Mouse (Mus musculus): ENCODE data around the gene Pgbd1. TPM values are rescaled to one million over a fixed set of nuclear protein-coding genes. Genes with fewer than 3 reads are reported as not detected.
A peak's percentile ranks its signal among the peaks of the same experiment; 100 is the strongest.
"Not testable (repeated sequence)": the region's sequence is repeated elsewhere in the genome, so short reads cannot be mapped to it uniquely, and the experiment has no call there.

The Pgbd1 gene
- under 1 TPM; 0.61 to 0.71 TPM for total RNA-seq (2021)

DNA sequence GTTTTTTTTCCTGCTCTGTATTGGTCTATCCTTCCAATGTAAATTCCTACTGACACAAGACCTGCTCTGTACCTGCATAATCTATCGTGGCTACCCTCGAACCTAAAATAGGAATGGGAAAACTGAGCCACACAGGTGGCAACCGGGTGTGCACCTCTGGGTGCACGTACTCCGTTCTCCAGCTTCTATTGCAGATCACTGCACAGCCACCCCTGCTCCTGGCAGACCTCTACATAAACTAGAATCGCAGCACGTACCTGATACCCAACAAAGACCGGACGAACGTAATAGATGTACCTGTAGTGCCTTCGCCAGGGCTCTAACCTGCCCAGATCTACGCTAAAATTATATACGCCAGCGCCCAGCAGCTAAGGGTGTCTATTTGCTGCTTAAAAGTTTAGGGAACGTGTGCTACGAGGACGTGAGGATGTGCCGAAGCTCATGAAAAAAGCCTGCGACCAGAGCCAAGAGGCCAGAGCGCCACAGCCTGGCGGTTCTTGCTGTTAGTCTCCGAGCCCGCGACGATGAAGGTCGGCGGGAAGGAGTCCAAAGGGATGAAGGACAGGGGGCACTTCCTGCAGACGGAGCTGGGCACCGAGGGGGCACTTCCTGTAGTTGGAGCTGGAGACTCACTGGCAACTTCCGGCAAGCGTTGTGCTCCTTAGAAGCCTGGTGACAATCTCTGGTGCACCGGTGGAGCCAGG lies at the start of gene Pgbd1:
TSS of gene Pgbd1 (minus strand) at position 556 of the 704 bp plus-strand sequence.
- peak; percentile 71 for DNase-seq

DNA sequence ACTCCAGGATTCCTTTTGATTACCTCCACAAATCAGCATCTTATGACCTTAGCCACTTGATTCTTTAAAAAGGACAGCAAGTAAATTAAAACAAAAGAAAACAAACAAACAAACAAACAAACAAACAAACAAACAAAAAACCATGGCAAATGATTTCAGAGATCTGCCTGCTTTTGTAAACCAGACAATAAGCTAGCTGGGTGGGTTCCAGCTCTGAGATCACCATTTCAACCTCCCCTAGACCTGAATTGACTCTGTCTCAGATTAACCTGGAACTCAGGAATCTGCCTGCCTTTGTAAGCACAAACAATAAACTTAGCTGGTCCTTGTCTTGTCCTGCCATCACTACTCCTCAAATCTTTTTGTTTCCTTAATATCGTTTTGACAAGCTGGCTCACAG lies 46.0 kb upstream of the Pgbd1 start:
- DNase-seq: no peak

DNA sequence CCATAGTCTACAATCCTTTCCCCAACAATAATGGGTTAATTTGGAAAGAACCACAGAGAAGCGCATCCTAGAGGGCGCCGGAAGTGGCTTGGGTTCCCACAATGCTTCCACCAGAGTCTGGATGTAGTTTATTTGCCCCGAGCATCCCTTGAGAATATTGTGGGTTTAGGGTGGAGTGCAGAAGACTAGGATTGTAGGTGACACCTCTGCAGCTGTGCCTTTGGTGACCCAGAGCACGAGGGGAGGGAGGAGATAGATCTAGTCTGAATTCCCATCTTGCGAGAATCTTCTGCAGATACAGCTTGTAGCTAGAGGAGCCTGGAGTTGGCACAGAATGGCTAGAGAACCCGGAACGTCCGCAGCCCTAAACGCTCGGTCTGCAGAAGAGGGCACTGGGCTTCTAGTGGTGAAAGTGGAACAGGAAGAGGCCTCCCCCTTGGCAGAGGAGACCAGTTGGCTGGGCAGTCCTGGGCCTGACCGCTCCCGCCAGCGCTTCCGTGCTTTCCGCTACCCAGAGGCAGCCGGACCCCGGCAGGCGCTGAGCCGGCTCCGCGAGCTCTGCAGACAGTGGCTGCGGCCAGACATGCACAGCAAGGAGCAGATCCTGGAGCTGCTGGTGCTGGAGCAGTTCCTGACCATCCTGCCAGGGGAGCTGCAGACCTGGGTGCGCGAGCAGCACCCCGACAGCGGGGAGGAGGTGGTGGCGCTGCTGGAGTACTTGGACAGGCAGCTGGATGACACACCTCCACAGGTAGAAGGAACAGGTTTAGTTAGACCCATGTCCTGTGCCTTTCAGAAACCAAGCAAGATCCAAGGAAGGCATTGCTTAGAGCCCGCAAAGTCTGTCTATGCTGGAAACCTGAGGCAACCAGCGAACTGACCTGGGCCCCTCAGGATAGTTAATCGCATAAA lies 38.2 kb upstream of the Pgbd1 start, which contains the start of the genes Zkscan4 and Gm10065:
TSS of gene Zkscan4 (plus strand) at position 149 of the 912 bp plus-strand sequence.
TSS of gene Gm10065 (minus strand) at position 683 of the 912 bp plus-strand sequence.
- DNase-seq: peak; percentile 67

DNA sequence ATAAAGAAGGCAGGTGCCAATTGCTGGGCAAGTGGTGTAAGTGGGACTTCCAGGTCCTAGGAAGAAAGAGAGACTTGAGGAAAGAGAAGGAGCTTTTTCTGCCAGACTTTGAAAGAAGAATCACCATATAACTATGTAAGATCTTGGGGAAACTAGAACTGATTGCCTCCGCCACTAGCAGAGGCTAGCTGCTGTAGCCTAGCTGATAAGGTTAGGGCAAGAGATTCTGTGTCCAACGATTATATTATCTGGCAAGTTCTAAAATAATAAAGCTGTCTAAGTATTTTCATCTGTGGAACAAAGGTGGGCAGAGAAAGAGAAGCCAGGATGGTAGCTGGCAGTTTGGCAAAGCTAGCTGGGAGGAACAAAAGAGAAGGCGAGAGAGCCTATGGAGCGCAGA lies 31.6 kb upstream of the Pgbd1 start:
- no peak for DNase-seq

DNA sequence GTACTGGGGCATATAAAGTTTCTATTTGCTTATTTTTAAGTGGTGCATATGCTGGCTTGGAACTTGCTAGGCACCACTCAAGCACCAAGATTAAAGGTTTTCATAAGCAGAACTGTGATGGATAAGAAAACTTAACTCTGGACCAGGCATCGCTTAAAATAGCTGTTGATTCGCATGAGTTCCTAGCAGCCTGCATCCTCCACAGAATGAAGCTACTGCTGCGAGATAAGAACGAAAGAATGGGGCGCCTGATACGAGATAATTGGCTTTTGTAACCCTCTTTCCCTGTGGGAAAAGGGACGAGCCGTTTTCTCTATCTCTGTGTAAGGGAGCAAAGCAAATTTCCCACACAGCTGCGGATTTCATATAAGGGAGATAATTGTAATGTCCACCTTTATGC lies 28.2 kb upstream of the Pgbd1 start:
- DNase-seq: no peak

DNA sequence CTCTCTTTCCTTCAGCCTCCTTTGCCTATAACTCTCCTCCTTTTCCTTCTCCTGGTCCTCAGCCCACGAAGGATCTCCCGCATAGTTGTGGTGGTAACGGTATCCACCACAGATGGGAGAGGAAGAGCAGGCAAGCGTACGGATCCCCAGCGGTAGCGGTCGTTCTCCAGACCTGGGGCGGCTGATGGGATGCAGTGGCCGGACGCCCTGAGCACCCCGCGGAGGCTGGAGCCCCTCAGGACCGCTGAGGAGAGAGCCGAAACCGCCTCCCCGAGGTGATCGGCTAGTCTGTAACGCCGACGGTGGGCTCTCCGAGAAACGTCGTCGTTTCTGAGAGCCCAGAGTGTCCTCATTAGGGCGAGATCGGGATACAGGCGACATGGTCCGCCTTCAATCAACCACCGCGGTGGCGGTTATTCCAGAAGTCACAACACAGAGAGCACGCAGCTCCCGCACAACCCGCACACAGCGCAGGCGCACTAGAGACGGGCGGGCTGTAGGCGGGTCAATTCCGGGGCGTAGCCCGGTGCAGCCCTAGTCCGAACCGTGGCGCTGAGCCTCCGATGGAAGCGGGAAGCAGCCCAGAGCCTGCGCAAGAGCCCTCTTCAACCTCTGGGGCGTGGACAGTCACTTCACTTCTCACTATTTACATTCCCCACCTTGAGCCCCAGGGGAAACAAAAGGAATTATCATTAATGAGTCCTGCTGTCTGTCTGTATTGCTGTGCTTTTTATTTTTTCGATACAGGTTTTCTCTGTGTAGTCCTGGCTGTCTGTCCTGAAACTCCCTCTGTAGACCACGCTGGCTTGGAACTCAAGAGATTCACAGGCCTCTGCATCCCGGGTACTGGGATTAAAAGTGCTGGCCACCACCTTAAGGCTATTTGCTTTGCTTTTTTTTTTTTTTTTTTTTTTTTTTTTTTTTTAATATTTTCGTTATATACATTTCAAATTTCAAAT lies 27.5 kb upstream of the Pgbd1 start, which contains the start of gene Nkapl:
TSS of gene Nkapl (minus strand) at position 449 of the 959 bp plus-strand sequence.
- DNase-seq: peak; percentile 85

DNA sequence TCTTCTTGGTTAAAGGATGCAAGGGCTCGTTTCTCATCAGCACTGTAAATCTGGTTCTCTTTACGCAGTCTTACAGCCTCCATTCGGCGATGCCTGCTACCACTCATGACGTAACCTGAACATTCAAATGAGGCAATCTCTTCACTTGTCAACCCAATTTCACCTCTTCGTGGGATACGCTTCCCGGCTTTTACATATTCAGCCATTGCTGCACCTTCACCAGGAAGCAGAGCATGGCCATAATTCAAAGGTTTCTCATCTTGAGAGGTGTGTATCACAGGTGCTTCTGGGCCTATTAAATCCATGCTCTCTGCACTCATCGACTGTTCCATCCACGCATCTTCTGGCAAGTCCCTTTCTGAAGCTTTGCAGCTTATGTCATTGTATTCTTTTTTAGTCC lies 26.5 kb upstream of the Pgbd1 start:
- no peak for DNase-seq

DNA sequence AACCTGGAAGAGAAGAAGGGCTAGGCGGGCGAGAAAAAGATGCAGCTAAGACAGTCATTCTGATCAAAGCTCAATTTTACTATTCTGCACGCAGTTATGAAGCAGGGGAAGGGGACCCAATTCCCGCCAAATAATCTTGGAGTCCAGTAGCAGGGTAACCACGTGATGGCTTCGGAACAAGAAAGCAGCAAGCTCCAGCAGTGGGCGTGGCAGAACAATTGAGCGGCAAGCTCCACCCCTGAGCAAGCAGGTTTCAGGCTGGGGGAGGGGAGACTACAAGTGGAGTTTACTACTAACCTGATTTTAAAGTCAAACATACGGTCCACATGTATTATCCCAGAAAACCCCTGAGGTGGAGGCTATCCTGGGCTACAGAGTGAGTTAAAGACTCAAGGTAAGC lies 21.7 kb upstream of the Pgbd1 start:
- DNase-seq: not testable (repeated sequence)

DNA sequence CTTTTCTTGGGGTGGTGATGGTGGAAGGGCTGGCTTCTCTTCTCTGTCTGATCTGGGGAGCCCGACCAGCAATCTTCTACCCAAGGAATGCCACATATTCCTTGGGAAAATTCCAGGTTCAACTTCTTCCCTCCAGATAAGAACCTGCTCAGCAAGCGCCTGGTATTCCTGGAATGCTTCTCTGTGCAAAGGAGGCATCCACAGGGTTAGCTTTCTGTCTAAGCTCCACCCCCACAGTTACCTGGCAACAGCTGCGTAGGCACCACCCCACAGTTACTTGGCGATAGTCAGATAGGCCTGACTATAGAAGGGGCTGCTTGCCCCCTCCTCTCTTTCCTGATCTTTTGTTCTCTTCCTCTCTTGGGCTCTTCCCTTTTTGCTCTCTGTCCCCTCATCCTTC lies 15.5 kb upstream of the Pgbd1 start:
- no peak for DNase-seq

DNA sequence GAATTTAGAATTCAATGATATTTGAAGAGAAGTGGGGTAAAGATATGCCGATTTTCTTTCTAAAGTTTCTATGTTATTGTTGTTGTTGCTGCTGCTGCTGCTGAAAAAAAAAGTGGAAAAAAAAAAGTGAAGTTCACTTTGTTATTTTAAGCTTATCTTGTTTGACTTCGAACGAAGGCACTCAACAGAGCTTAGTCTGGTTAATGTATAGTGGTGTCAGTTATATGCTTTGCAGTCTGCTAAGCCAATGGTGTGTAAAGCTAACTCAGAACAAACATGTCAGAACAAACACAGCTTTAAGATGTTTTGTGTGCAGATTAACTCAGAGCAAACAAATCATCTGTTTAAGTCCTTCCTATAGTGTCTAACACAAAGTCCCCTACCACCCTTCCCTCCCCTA lies 13.3 kb upstream of the Pgbd1 start:
- no peak for DNase-seq

DNA sequence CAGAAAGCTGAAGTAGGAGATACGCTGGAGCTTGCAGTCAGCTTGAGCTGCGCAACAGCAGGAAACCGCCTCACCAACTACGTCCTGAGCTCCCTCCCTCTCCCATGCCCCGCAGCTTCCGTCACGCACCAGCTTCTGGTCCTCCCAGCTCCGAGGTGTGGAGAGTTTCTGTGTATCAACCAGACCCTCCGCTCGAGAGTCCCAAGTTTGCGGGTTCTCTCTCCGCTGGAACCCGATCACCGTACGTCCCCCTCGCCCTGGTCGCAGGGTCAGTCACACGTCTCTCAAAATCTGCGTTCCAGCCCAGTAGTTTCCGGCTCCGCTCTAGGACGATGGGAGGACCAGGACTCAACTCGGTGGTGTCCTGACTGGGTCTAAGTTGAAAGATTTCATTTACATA lies 12.6 kb upstream of the Pgbd1 start, which contains the start of gene Zscan26:
TSS of gene Zscan26 (minus strand) at position 282 of the 400 bp plus-strand sequence.
- DNase-seq: peak; percentile 83

DNA sequence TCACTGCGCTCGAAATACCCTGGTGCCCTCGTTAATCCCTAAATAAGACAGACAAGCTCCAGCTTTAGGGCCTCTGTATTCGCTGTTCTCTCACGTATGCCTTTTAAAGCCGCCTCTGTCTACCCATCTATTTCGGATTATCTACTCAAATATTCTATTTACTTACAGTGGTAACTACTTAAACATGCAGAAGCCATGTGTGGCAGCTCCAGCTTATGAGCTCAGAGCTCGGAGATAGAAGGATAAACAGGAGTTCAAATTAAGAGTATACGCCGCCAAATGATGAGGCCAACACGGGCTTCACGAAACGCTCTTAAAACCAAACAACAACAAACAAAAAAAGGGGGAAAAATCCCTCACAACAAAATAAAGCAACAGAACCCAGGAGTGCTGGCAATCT lies 12.2 kb upstream of the Pgbd1 start:
- no peak for DNase-seq

DNA sequence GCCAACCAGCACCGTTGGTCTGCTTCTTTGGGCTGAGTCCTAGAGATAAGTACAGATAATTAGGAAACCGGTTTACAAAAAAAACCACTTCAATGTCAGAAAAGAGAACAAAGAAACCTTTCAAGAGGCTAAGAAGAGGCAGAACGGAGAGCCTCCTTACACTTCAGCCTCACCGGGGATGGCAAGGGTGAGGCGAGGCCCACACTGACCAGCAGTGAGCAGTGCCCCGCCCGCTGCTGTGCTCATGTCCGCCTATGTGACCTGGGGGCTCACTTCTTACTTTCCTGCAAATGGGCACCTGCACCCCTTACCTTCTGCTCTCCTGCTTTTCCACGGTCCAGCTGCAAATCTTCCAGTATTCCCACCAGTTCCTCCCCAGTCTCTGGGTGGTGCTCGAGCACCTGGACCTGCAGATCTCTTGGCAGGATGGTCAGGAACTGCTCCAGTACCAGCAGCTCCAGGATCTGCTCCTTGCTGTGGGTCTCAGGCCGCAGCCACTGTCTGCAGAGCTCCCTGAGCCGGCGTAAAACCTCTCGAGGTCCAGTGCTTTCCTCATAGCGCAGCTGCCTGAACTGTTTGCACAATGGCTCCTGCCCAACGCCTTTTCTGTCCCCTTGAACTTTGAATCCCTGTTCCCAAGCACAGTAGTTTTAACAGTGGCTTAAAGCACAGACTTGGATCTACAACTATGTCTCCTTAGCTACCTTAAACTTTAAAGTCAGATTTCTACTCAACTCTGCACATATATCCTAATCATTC lies 7.2 kb upstream of the Pgbd1 start:
- no peak for DNase-seq

DNA sequence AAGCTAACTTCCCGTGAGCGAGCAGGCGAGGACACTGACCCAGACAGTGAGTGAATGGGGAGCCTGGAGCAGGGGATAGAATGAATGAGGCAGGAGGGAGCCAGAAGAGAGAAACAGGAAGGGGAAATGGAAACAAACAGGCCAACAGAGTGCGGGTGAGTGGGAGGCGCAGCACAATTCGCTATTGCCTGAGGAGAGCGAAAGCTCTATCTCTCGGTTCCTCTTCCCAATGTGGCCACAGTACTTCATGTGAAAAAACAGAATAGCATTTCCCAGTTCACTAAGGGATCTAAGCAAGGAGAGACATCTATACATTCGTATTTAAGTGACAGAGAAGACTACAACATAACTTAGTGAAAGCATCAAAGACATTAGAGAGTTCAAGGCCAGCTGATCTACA lies 5.9 kb upstream of the Pgbd1 start:
- no peak for DNase-seq

DNA sequence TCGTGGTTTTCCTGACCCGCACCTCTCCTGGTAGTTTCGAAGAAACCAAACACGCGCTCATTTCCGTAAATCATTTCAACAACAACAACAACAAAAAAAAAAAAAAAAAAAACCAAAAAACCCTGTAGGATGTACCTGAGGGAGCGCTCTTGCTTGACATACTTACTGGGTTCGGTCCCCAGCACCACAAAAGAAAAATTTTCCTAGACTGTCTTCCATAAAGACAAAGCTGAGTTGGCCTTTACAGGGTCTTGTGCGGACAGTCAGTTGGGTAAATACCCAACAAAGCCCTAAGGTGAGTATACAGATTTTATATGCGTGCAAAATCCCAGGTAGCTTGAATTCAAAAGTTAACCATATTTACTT lies 332 bp upstream of the Pgbd1 start:
- DNase-seq: no peak

DNA sequence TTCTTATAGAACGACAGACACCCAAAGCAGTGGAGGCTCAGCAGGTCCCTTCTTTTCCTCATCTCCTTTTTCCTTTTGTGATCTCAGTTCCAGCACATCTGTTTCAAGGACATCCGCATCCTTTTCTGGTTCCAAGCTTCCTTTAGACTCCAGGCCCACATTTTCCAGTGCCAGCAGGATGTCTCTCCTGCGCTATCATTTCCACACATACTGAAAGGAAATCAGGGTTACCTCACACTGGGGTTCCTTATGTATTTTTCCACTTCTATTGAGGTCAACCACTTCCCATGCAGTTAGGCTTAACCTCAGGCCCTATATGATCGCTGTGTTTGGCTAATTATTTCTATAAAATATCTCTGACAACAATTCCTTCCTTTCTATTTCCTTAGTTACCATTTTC lies 5.4 kb downstream of the Pgbd1 start:
- no peak for DNase-seq

DNA sequence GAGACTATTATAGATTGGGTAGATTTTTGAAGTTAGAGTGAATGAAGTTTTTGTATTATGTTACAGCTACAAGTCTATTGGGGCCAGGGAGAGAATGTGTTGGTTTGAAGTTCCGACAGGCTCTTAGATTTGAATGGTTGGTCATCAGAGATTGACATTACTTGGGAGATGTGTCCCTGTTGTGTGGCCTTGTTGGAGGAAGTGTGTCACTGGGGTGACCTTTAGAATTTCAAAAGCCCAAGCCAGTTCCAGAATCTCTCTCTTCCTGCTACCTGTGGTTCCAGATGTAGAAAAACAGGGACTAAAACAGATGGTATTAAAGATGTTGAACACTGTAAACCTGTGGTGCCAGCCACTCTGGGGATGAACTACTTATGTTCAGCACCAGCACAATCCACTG lies 13.2 kb downstream of the Pgbd1 start:
- no peak for DNase-seq

DNA sequence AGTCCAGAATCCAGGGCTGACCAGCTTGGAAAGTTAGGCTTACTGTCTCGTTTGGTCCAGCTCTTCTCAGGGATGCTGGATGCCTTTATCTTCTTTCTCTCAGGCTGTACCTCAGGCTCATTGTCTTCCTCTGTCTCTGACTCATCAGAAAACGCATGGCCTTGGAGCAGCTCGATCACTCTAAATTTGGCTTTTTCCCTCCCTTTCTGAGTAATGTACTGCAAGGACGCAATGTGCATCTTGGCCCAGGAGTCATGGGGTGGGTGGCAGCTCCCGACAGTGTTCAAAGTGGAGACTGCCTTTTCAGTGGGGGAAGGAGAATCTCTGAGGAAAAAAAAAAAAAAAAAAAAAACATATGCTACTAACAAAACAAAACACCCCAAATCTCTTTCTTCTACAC lies 17.6 kb downstream of the Pgbd1 start:
- no peak for DNase-seq

DNA sequence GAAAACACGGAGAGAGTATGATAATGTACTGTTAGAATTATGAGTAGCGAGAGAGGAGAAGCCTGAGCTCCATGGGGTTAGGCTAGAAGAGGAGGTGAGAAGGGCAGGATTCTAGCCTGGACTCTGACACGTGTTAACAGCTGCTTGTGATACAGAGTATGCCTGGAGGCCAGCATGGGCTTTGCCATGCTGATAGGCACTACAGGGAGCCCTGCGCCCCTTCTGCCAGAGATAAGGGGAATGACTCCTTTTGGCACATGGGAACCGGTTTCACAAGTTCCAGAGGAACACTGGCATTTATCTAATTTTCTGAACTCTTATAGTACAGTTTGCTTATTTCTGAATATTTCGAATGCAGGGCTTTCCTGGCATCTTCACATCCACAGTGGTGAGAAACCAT lies 22.0 kb downstream of the Pgbd1 start:
- DNase-seq: no peak

DNA sequence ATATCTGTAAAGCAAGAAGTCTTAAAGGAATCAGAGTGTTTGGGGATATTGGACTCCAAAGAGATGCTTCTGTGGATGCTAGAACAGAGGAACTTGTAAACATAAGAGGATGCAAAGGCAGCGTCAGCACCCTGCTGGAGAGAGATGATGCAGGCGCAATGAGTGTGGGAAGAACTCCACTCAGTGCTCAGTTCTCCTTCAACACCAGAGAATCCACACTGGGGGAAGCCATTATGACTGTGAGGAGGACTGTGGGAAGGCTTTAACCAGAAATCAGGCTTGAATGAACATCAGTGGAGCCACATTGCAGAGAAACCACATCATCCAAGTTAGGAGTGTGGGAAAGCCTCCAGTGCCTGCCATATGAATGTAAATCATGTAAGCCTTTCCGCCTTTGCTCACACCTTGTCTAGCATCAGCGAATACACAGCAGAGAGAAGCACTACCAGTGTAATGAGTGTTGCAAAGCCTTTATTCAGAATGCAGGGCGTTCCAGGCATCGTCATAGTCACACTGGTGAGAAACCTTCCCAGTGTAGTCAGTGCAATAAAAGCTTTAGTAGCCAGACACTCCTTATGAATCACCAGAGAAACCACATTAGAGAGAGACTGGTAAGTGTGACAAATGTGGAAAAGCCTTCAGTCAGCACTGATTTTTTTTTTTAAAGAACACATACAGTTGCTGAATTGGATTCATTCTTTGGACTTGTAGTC lies 23.4 kb downstream of the Pgbd1 start:
- DNase-seq: no peak

DNA sequence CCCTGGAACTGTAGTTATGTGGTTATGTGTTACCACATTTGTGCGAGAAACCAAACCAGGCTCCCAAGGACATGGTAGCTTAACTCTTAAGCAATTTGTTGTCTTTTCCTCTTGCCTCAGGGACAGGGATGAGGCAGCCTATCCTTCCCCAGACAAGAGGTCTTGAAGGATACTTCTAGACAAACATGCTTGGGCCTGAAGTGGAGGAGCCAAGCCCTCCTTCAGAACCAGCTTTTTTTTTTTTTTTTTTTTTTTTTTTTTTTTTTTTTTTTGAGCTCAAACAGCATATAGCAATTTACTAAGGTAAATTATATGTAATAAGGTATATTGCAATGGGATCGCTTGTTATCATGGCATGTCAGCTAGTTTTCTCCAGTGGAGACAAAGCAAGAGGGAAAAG lies 25.1 kb downstream of the Pgbd1 start:
- DNase-seq: no peak

Data from heart, postnatal 4 days (tissue).